Mouse (Mus musculus): Measurements from ENCODE around the gene Car5a. TPM values are rescaled to one million over a fixed set of nuclear protein-coding genes. Genes with fewer than 3 reads are reported as not detected.

The Car5a gene
- polyA plus RNA-seq, 1 experiment from 2014 or later: 1.1 TPM

GRCm38 (mm10) chr8:121912831-121913230, 31.9 kb downstream of the Car5a start:
- WGBS (ENCODE audit: insufficient replicate concordance): 48% methylated on average over 3 of the region's 3 CpGs
- Histone ChIP-seq H3K9ac (peak overlapping the region; percentile 29; the same call in 1 of the 2 replicates), H3K9me3 (replicated peaks) (no peaks in the 10 kb centered on the region), H3K36me3 (no peaks in the 10 kb centered on the region), H3K4me3 (replicated peaks) (no peak overlapping the region), H3K4me1 (replicated peaks) (peaks cover 59% of the 10 kb centered on the region), H3K4me2 (no peak overlapping the region), H3K27me3 (no peaks in the 10 kb centered on the region), H3K27ac (no peak overlapping the region)
- no peak for DNase-seq
- ATAC-seq (ENCODE audit: low read depth): peak; percentile 63

- no peak overlapping the region for H3K4me3 ChIP-seq (replicated peaks)
- no peaks in the 10 kb centered on the region for H3K36me3 ChIP-seq
- WGBS (ENCODE audit: insufficient replicate concordance): 56% methylated on average over 7 of the region's 7 CpGs
- DNase-seq (no peak), ATAC-seq (ENCODE audit: low read depth) (no peak)
- H3K4me1 ChIP-seq (replicated peaks): peaks cover 60% of the 10 kb centered on the region
- H3K27me3 ChIP-seq: no peaks in the 10 kb centered on the region
- no peak overlapping the region for H3K4me2 ChIP-seq
- H3K27ac ChIP-seq: no peak overlapping the region
- H3K9ac ChIP-seq: no peak overlapping the region
- no peaks in the 10 kb centered on the region for H3K9me3 ChIP-seq (replicated peaks)
These were observed 32.7 kb downstream of the Car5a start for GRCm38 (mm10) chr8:121911987-121912386.

GRCm38 (mm10) chr8:121911400-121911799, 33.3 kb downstream of the Car5a start:
- 58% methylated on average over 6 of the region's 6 CpGs for WGBS (ENCODE audit: insufficient replicate concordance)
- H3K4me1 ChIP-seq (replicated peaks): peaks cover 60% of the 10 kb centered on the region
- no peaks in the 10 kb centered on the region for H3K27me3 ChIP-seq
- H3K4me2 ChIP-seq: no peak overlapping the region
- ATAC-seq (ENCODE audit: low read depth) (no peak), DNase-seq (no peak)
- H3K4me3 ChIP-seq (replicated peaks): no peak overlapping the region
- no peaks in the 10 kb centered on the region for H3K9me3 ChIP-seq (replicated peaks)
- no peak overlapping the region for H3K9ac ChIP-seq
- H3K27ac ChIP-seq: peak overlapping the region; percentile 34; the same call in 1 of the 2 replicates
- no peaks in the 10 kb centered on the region for H3K36me3 ChIP-seq

- H3K27me3 ChIP-seq: no peaks in the 10 kb centered on the region
- H3K4me2 ChIP-seq: peak overlapping the region; percentile 19; the same call in 1 of the 2 replicates
- WGBS (ENCODE audit: insufficient replicate concordance): 1% methylated on average over 6 of the region's 6 CpGs
- H3K27ac ChIP-seq: no peak overlapping the region
- DNase-seq (peak; percentile 61), ATAC-seq (ENCODE audit: low read depth) (no peak)
- H3K36me3 ChIP-seq: peaks cover 6% of the 10 kb centered on the region
- H3K9me3 ChIP-seq (replicated peaks): no peaks in the 10 kb centered on the region
- H3K4me1 ChIP-seq (replicated peaks): peaks cover 77% of the 10 kb centered on the region
- H3K9ac ChIP-seq: no peak overlapping the region
- no peak overlapping the region for H3K4me3 ChIP-seq (replicated peaks)
These were observed 35.0 kb downstream of the Car5a start for GRCm38 (mm10) chr8:121909663-121910062.

- WGBS (ENCODE audit: insufficient replicate concordance): 39% methylated on average over 8 of the region's 8 CpGs
- ATAC-seq (ENCODE audit: low read depth) (no peak), DNase-seq (no peak)
- H3K9ac ChIP-seq: no peak overlapping the region; the same call in 1 of the 2 replicates
- no peak overlapping the region for H3K4me3 ChIP-seq (replicated peaks)
- no peaks in the 10 kb centered on the region for H3K27me3 ChIP-seq
- H3K4me2 ChIP-seq: peak overlapping the region; percentile 19; the same call in 1 of the 2 replicates
- 0 out of 2 replicates have a peak overlapping the region, but pooled peaks have one; percentile 18 for H3K27ac ChIP-seq
- H3K36me3 ChIP-seq: peaks cover 11% of the 10 kb centered on the region
- peaks cover 82% of the 10 kb centered on the region for H3K4me1 ChIP-seq (replicated peaks)
- no peaks in the 10 kb centered on the region for H3K9me3 ChIP-seq (replicated peaks)
These were observed 35.6 kb downstream of the Car5a start for GRCm38 (mm10) chr8:121909148-121909541.

GRCm38 (mm10) chr8:121908378-121909147, 36.1 kb downstream of the Car5a start:
- Histone ChIP-seq H3K4me1 (replicated peaks) (peaks cover 84% of the 10 kb centered on the region), H3K4me2 (peak overlapping the region; percentile 79), H3K4me3 (replicated peaks) (peak overlapping the region; percentile 96), H3K27me3 (no peaks in the 10 kb centered on the region), H3K9me3 (replicated peaks) (no peaks in the 10 kb centered on the region), H3K36me3 (peaks cover 17% of the 10 kb centered on the region), H3K27ac (peak overlapping the region; percentile 61), H3K9ac (peak overlapping the region; percentile 66)
- ATAC-seq (ENCODE audit: low read depth) (no peak), DNase-seq (no peak)
- 22% methylated on average over 8 of the region's 8 CpGs for WGBS (ENCODE audit: insufficient replicate concordance)

GRCm38 (mm10) chr8:121907587-121908248, 37.0 kb downstream of the Car5a start, which contains the start of gene Slc7a5:
TSS of gene Slc7a5 (minus strand) at chr8:121907694.
- Histone ChIP-seq H3K4me3 (replicated peaks) (peak within 1 kb of the TSS; percentile 96), H3K36me3 (peaks cover 25% of the 10 kb centered on the region), H3K4me2 (peak within 1 kb of the TSS; percentile 79), H3K4me1 (replicated peaks) (peaks cover 84% of the 10 kb centered on the region), H3K9me3 (replicated peaks) (no peaks in the 10 kb centered on the region), H3K27me3 (no peaks in the 10 kb centered on the region), H3K27ac (peak within 1 kb of the TSS; percentile 82), H3K9ac (peak within 1 kb of the TSS; percentile 94)
- ATAC-seq (ENCODE audit: low read depth) (peak; percentile 87), DNase-seq (peak; percentile 93)
- WGBS (ENCODE audit: insufficient replicate concordance): under 1% methylated on average over 60 of the region's 61 CpGs

GRCm38 (mm10) chr8:121906542-121907512, 37.9 kb downstream of the Car5a start:
- H3K9me3 ChIP-seq (replicated peaks): no peaks in the 10 kb centered on the region
- H3K36me3 ChIP-seq: peaks cover 34% of the 10 kb centered on the region
- DNase-seq (peak; percentile 27), ATAC-seq (ENCODE audit: low read depth) (peak; percentile 45)
- H3K4me2 ChIP-seq: peak overlapping the region; percentile 79
- peak overlapping the region; percentile 82 for H3K27ac ChIP-seq
- H3K9ac ChIP-seq: peak overlapping the region; percentile 94
- peak overlapping the region; percentile 96 for H3K4me3 ChIP-seq (replicated peaks)
- under 1% methylated on average over 72 of the region's 72 CpGs for WGBS (ENCODE audit: insufficient replicate concordance)
- peaks cover 85% of the 10 kb centered on the region for H3K4me1 ChIP-seq (replicated peaks)
- no peaks in the 10 kb centered on the region for H3K27me3 ChIP-seq

- H3K36me3 ChIP-seq: peaks cover 44% of the 10 kb centered on the region
- no peaks in the 10 kb centered on the region for H3K27me3 ChIP-seq
- WGBS (ENCODE audit: insufficient replicate concordance): 11% methylated on average over 5 of the region's 5 CpGs
- peak overlapping the region; percentile 82 for H3K27ac ChIP-seq
- DNase-seq: no peak
- H3K4me2 ChIP-seq: peak overlapping the region; percentile 79
- peak overlapping the region; percentile 96 for H3K4me3 ChIP-seq (replicated peaks)
- peaks cover 85% of the 10 kb centered on the region for H3K4me1 ChIP-seq (replicated peaks)
- ATAC-seq (ENCODE audit: low read depth): no peak
- H3K9ac ChIP-seq: peak overlapping the region; percentile 94
- H3K9me3 ChIP-seq (replicated peaks): no peaks in the 10 kb centered on the region
These were observed 38.8 kb downstream of the Car5a start for GRCm38 (mm10) chr8:121905864-121906263.

GRCm38 (mm10) chr8:121905420-121905819, 39.3 kb downstream of the Car5a start:
- peak overlapping the region; percentile 79 for H3K4me2 ChIP-seq
- no peaks in the 10 kb centered on the region for H3K27me3 ChIP-seq
- peaks cover 48% of the 10 kb centered on the region for H3K36me3 ChIP-seq
- H3K9me3 ChIP-seq (replicated peaks): no peaks in the 10 kb centered on the region
- no peak for ATAC-seq (ENCODE audit: low read depth)
- H3K9ac ChIP-seq: peak overlapping the region; percentile 94
- 50% methylated on average over 1 of the region's 1 CpGs for WGBS (ENCODE audit: insufficient replicate concordance)
- H3K4me3 ChIP-seq (replicated peaks): peak overlapping the region; percentile 96
- peak overlapping the region; percentile 82 for H3K27ac ChIP-seq
- peaks cover 86% of the 10 kb centered on the region for H3K4me1 ChIP-seq (replicated peaks)
- DNase-seq: no peak

Data from liver, embryonic 13.5 days (tissue).